24 mouse cellular contexts compared by ENCODE assay signal in the genomic region with DNA sequence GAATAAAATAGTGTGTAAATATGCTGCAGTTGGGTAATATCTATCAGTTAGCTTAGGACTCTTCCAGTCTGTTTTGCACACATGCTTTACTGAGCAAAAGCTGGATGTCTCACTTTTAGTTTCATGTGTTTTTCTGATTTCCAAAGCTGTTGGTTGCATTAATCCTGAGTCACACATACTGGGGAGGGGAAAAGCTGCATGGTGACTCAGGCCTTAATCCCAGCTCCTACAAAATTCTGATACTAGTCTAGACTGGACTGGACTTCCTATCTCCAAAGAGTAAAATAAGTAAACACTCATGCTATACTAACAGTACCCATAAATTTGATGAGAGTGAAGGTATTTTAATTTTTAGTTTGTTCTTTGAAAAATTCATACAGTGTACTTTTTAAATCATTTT.
DNase-seq lines count a peak whose midpoint lies in the region; ATAC-seq and TF ChIP-seq lines count a peak whose summit lies in the region.
"Had no signal": no experiment of that assay in that cellular context is flagged by ENCODE, and none has a peak within 500 bp of the region (broad histone marks: within the 10 kb centered on the region; RNA-seq: fewer than 3 reads in every experiment).

No protein-coding gene starts in this region.

- H3K9me3 ChIP-seq in lung, postnatal 0 days (ENCODE audit: low read length): no peaks in the 10 kb centered on the region
- no peaks in the 10 kb centered on the region for H3K9me3 ChIP-seq in liver, embryonic 15.5 days (replicated peaks)
- H3K9me3 ChIP-seq: forebrain, embryonic 12.5 days; heart, embryonic 15.5 days; hindbrain, embryonic 13.5 days; megakaryocyte, embryonic 14.5 days; stomach, embryonic 15.5 days had no signal

- no peak for TF ChIP-seq EP300 in lung, postnatal 0 days (IDR thresholded peaks at IDR 0.05)

- intact Hi-C loops in left cerebral cortex, postnatal 25 days (cut with DNase I): no loop called here
- intact Hi-C loops in left cerebral cortex, postnatal 36 days (cut with DNase I): no loop called here

- no peak overlapping the region for H3K4me2 ChIP-seq in lung, postnatal 0 days (replicated peaks; ENCODE audit: low read depth, low read length)
- H3K4me2 ChIP-seq in liver, embryonic 15.5 days: no peak overlapping the region
- H3K4me2 ChIP-seq: forebrain, embryonic 12.5 days; heart, embryonic 15.5 days; hindbrain, embryonic 13.5 days; stomach, embryonic 15.5 days had no signal

- peak; percentile 18 for DNase-seq in lung, postnatal 0 days (ENCODE audit: low spot score)
- no peak for DNase-seq in lung, adult 2 months
- peak; percentile 49 for DNase-seq in adipocyte (ENCODE audit: low spot score)
- no peak for DNase-seq in embryo, embryonic 10.5 days (ENCODE audit: low spot score)
- no peak for DNase-seq in left cerebral cortex, postnatal 25 days (ENCODE audit: low spot score in 2 of 2)
- no peak for DNase-seq in left cerebral cortex, postnatal 36 days (ENCODE audit: low spot score in 2 of 2)
- DNase-seq: cerebellum, adult 11-12 months; cerebellum, postnatal 10 days; heart, postnatal 36 days; kidney, adult 18-20 months; layer of hippocampus, adult 9-11 months; lung, adult 18-20 months; right cerebral cortex, adult 18-20 months; right cerebral cortex, postnatal 4 days; thymus, adult 18-20 months; thymus, postnatal 36 days had no signal

- ATAC-seq in lung, postnatal 0 days: no peak
- peak; percentile 71 for ATAC-seq in liver, embryonic 15.5 days (ENCODE audit: insufficient read depth)
- ATAC-seq: inflammation-experienced regulatory T-cells, adult 6 months; midbrain, embryonic 16.5 days had no signal

- no peaks in the 10 kb centered on the region for H3K36me3 ChIP-seq in lung, postnatal 0 days (ENCODE audit: insufficient read depth, low read length)
- H3K36me3 ChIP-seq in liver, embryonic 15.5 days (replicated peaks): no peaks in the 10 kb centered on the region
- H3K36me3 ChIP-seq: forebrain, embryonic 12.5 days; heart, embryonic 15.5 days; hindbrain, embryonic 13.5 days; stomach, embryonic 15.5 days had no signal

- no peak for TF ChIP-seq POLR2A in lung, adult 2 months (IDR thresholded peaks at IDR 0.05; ENCODE audit: borderline replicate concordance, extremely low read depth, low read depth, low read length)

- H3K27ac ChIP-seq in lung, postnatal 0 days (ENCODE audit: low read length): no peak overlapping the region
- no peak overlapping the region for H3K27ac ChIP-seq in liver, embryonic 15.5 days (replicated peaks)
- H3K27ac ChIP-seq: forebrain, embryonic 12.5 days; heart, embryonic 15.5 days; hindbrain, embryonic 13.5 days; stomach, embryonic 15.5 days had no signal

- no peak overlapping the region for H3K4me3 ChIP-seq in lung, postnatal 0 days (ENCODE audit: low read depth, low read length)
- H3K4me3 ChIP-seq in lung, adult 2 months (replicated peaks; ENCODE audit: extremely low read depth, low read depth, low read length): no peak overlapping the region
- H3K4me3 ChIP-seq in liver, embryonic 15.5 days (replicated peaks): no peak overlapping the region
- H3K4me3 ChIP-seq: forebrain, embryonic 12.5 days; heart, embryonic 15.5 days; hindbrain, embryonic 13.5 days; megakaryocyte, embryonic 14.5 days; stomach, embryonic 15.5 days had no signal

- TF ChIP-seq CTCF in lung, postnatal 0 days (IDR thresholded peaks at IDR 0.05): no peak
- TF ChIP-seq CTCF in lung, adult 2 months (IDR thresholded peaks at IDR 0.05; ENCODE audit: insufficient read depth, low read length): no peak

- H3K4me1 ChIP-seq in lung, postnatal 0 days (ENCODE audit: insufficient read depth, low read depth, low read length): no peaks in the 10 kb centered on the region; the same call in 1 of the 2 replicates
- no peaks in the 10 kb centered on the region; the same call in none of the 2 replicates for H3K4me1 ChIP-seq in lung, adult 2 months (ENCODE audit: control insufficient read depth, insufficient read depth, low read length)
- peaks cover 22% of the 10 kb centered on the region for H3K4me1 ChIP-seq in liver, embryonic 15.5 days (replicated peaks)
- H3K4me1 ChIP-seq: forebrain, embryonic 12.5 days; heart, embryonic 15.5 days; hindbrain, embryonic 13.5 days had no signal

- H3K9ac ChIP-seq in lung, postnatal 0 days (replicated peaks; ENCODE audit: low read depth): no peak overlapping the region
- H3K9ac ChIP-seq in liver, embryonic 15.5 days: no peak overlapping the region
- H3K9ac ChIP-seq: forebrain, embryonic 12.5 days; heart, embryonic 15.5 days; hindbrain, embryonic 13.5 days; stomach, embryonic 15.5 days had no signal

- H3K27me3 ChIP-seq in lung, postnatal 0 days (replicated peaks; ENCODE audit: insufficient read depth, low read length): no peaks in the 10 kb centered on the region
- no peaks in the 10 kb centered on the region for H3K27me3 ChIP-seq in liver, embryonic 15.5 days
- H3K27me3 ChIP-seq: forebrain, embryonic 12.5 days; heart, embryonic 15.5 days; hindbrain, embryonic 13.5 days; megakaryocyte, embryonic 14.5 days; stomach, embryonic 15.5 days had no signal

Comparison
In these comparisons a context has a peak if more than half of its experiments do, and no peak if none do; other contexts are left out.
1. DNase-seq: peak in lung, postnatal 0 days (single experiment) and adipocyte (single experiment); none in lung, adult 2 months (single experiment), embryo, embryonic 10.5 days (single experiment), left cerebral cortex, postnatal 25 days (0 of 2) and left cerebral cortex, postnatal 36 days (0 of 2).